In genomic region chr17:76046438-76046837, GRCm38 (mm10) we compare ENCODE assay signal across 28 mouse cellular contexts.
"Had no signal": no experiment of that assay in that cellular context is flagged by ENCODE, and none has a peak within 500 bp of the region (broad histone marks: within the 10 kb centered on the region; RNA-seq: fewer than 3 reads in every experiment).

No protein-coding gene starts in this region.

- H3K4me1 ChIP-seq: embryonic facial prominence, embryonic 10.5 days; embryonic facial prominence, embryonic 12.5 days; embryonic facial prominence, embryonic 13.5 days; embryonic facial prominence, embryonic 15.5 days; forebrain, embryonic 10.5 days; forebrain, embryonic 12.5 days; forebrain, embryonic 13.5 days; forebrain, embryonic 15.5 days had no signal

- H3K27me3 ChIP-seq: embryonic facial prominence, embryonic 12.5 days; embryonic facial prominence, embryonic 13.5 days; embryonic facial prominence, embryonic 15.5 days; forebrain, embryonic 12.5 days; forebrain, embryonic 13.5 days; forebrain, embryonic 15.5 days had no signal

- H3K9ac ChIP-seq: embryonic facial prominence, embryonic 12.5 days; embryonic facial prominence, embryonic 13.5 days; embryonic facial prominence, embryonic 15.5 days; forebrain, embryonic 12.5 days; forebrain, embryonic 13.5 days; forebrain, embryonic 15.5 days; forebrain, postnatal 0 days had no signal

- H3K9me3 ChIP-seq: embryonic facial prominence, embryonic 10.5 days; embryonic facial prominence, embryonic 12.5 days; embryonic facial prominence, embryonic 13.5 days; embryonic facial prominence, embryonic 15.5 days; forebrain, embryonic 10.5 days; forebrain, embryonic 12.5 days; forebrain, embryonic 13.5 days; forebrain, embryonic 15.5 days had no signal

- H3K4me3 ChIP-seq: embryonic facial prominence, embryonic 10.5 days; embryonic facial prominence, embryonic 12.5 days; embryonic facial prominence, embryonic 13.5 days; embryonic facial prominence, embryonic 15.5 days; erythroblast, embryonic 14.5 days; forebrain, embryonic 10.5 days; forebrain, embryonic 12.5 days; forebrain, embryonic 13.5 days; forebrain, embryonic 15.5 days; gastrocnemius, adult 2 months had no signal

- H3K36me3 ChIP-seq: embryonic facial prominence, embryonic 10.5 days; embryonic facial prominence, embryonic 12.5 days; embryonic facial prominence, embryonic 13.5 days; embryonic facial prominence, embryonic 15.5 days; forebrain, embryonic 10.5 days; forebrain, embryonic 12.5 days; forebrain, embryonic 15.5 days had no signal

- DNase-seq: cerebellum, adult 18-20 months; cerebellum, adult 2 months; cerebellum, adult 8-10 months; cerebellum, adult 9-10 months; cerebellum, adult 9-11 months; cerebellum, postnatal 10 days; cerebellum, postnatal 14 days; cerebellum, postnatal 25 days; cerebellum, postnatal 36 days; embryo, embryonic 11 days; forebrain, postnatal 0 days; gastrocnemius, adult 2 months; gastrocnemius, postnatal 10 days; gastrocnemius, postnatal 14 days; gastrocnemius, postnatal 25 days; gastrocnemius, postnatal 36 days; heart, adult 11 months had no signal

- ATAC-seq: forebrain, embryonic 13.5 days; forebrain, embryonic 14.5 days; forebrain, embryonic 15.5 days; forebrain, embryonic 16.5 days; forebrain, postnatal 0 days had no signal

- H3K4me2 ChIP-seq: embryonic facial prominence, embryonic 12.5 days; embryonic facial prominence, embryonic 13.5 days; embryonic facial prominence, embryonic 15.5 days; forebrain, embryonic 12.5 days; forebrain, embryonic 13.5 days; forebrain, embryonic 15.5 days had no signal

- H3K27ac ChIP-seq: embryonic facial prominence, embryonic 10.5 days; embryonic facial prominence, embryonic 12.5 days; embryonic facial prominence, embryonic 13.5 days; embryonic facial prominence, embryonic 15.5 days; forebrain, embryonic 10.5 days; forebrain, embryonic 12.5 days; forebrain, embryonic 13.5 days; forebrain, embryonic 15.5 days; gastrocnemius, adult 2 months had no signal
